Mouse (Mus musculus) CH12.LX (cell line): ENCODE measurements at regions not wholly inside any gene's neighbourhood (a gene's known extent, or its start where the extent isn't known, plus 50 kb on each side); places are given as distances from the start of the nearest gene placed in this dataset.

Experiments used
- DNase-seq: peaks from one replicate; pipeline ENCODE4 v3.0.0-alpha.2; 2013; ENCODE audit errors: extremely low read depth
- H3K27ac ChIP-seq: 2 replicates; pipeline ENCODE4 v1.5.1; 2012; ENCODE audit warnings: low read depth, mild to moderate bottlenecking, control low read depth, moderate library complexity; ENCODE audit not compliant: insufficient read depth
- H3K27me3 ChIP-seq: replicated peaks from 2 replicates; pipeline ENCODE3; 2012; ENCODE audit warnings: inconsistent platforms
- H3K36me3 ChIP-seq, 2 experiments: replicated peaks in 1 of 2; 2 replicates each; pipeline versions ENCODE3 to v1.6.1; 2012; ENCODE audit warnings: inconsistent platforms in 1 of 2, low read length in 1 of 2, mild to moderate bottlenecking in 1 of 2, mixed read lengths in 1 of 2, moderate library complexity in 1 of 2; ENCODE audit not compliant: control insufficient read depth in 1 of 2, insufficient read depth in 1 of 2
- H3K4me1 ChIP-seq, 2 experiments: 2 replicates each; pipeline ENCODE4 v1.6.1; 2012; ENCODE audit warnings: inconsistent platforms in 1 of 2, moderate library complexity in 1 of 2; ENCODE audit not compliant: insufficient read depth in 2 of 2, control insufficient read depth in 1 of 2
- H3K4me2 ChIP-seq: 2 replicates; pipeline ENCODE4 v1.6.1; 2012; ENCODE audit warnings: low read depth, mild to moderate bottlenecking, control low read depth; ENCODE audit not compliant: poor library complexity, insufficient read depth, severe bottlenecking
- H3K4me3 ChIP-seq, 3 experiments: fragments of 150-350 bp in 1 of 3; sonication (generic) in 1 of 3; replicated peaks in 1 of 3; 2 replicates each; pipeline versions ENCODE3 to v1.5.1; 2011 to 2012; ENCODE audit warnings: low read depth in 2 of 3, low read length in 2 of 3, mild to moderate bottlenecking in 2 of 3, moderate library complexity in 2 of 3, control low read depth in 1 of 3, improper control_type of control experiment in 1 of 3, inconsistent platforms in 1 of 3, mixed read lengths in 1 of 3; ENCODE audit not compliant: poor library complexity in 1 of 3
- H3K79me2 ChIP-seq: replicated peaks from 2 replicates; pipeline ENCODE4 v1.6.1; 2012; ENCODE audit warnings: mild to moderate bottlenecking, moderate library complexity; ENCODE audit not compliant: control insufficient read depth, poor library complexity, insufficient read depth, severe bottlenecking; ENCODE audit errors: extremely low read depth
- H3K9ac ChIP-seq: 2 replicates; pipeline ENCODE4 v1.6.1; 2012; ENCODE audit warnings: low read depth, mild to moderate bottlenecking, control low read depth, moderate library complexity; ENCODE audit not compliant: insufficient read depth
- H3K9me3 ChIP-seq: replicated peaks from 2 replicates; pipeline ENCODE3; 2012; ENCODE audit warnings: low read length, inconsistent platforms, mixed read lengths
- BHLHE40 ChIP-seq: IDR thresholded peaks from 2 replicates; pipeline ENCODE4 v1.6.1; 2011; ENCODE audit warnings: mild to moderate bottlenecking, low read depth, low read length, improper control_type of control experiment
- CHD1 ChIP-seq: IDR thresholded peaks from 2 replicates; pipeline ENCODE4 v1.6.1; 2012; ENCODE audit warnings: low read depth, low read length, improper control_type of control experiment, inconsistent platforms
- CTCF ChIP-seq, 2 experiments: IDR thresholded peaks in 1 of 2; conservative IDR thresholded peaks in 1 of 2; 2 replicates each; pipeline ENCODE4 v1.5.1; 2011 to 2012; ENCODE audit warnings: low read depth in 2 of 2, low read length in 2 of 2, improper control_type of control experiment in 1 of 2, inconsistent platforms in 1 of 2, mild to moderate bottlenecking in 1 of 2, moderate library complexity in 1 of 2
- E2F4 ChIP-seq: IDR thresholded peaks from 2 replicates; pipeline ENCODE4 v1.6.1; 2011; ENCODE audit warnings: low read depth, low read length, improper control_type of control experiment; ENCODE audit not compliant: insufficient replicate concordance
- EP300 ChIP-seq: IDR thresholded peaks from 2 replicates; pipeline ENCODE4 v1.6.1; 2011; ENCODE audit warnings: low read length, improper control_type of control experiment
- ETS1 ChIP-seq: conservative IDR thresholded peaks from 2 replicates; pipeline ENCODE4 v1.6.1; 2012; ENCODE audit warnings: low read depth, mild to moderate bottlenecking, inconsistent platforms, low read length, improper control_type of control experiment, moderate library complexity
- GABPA ChIP-seq: IDR thresholded peaks from 2 replicates; pipeline ENCODE4 v1.6.1; 2012; ENCODE audit warnings: low read depth, low read length, improper control_type of control experiment, inconsistent platforms; ENCODE audit not compliant: insufficient replicate concordance
- HCFC1 ChIP-seq: IDR thresholded peaks from 2 replicates; pipeline ENCODE4 v1.6.1; 2012; ENCODE audit warnings: low read depth, mild to moderate bottlenecking, inconsistent platforms, low read length, improper control_type of control experiment
- JUN ChIP-seq: IDR thresholded peaks from 2 replicates; pipeline ENCODE4 v1.6.1; 2011; ENCODE audit warnings: low read depth, mild to moderate bottlenecking, low read length, improper control_type of control experiment, moderate library complexity; ENCODE audit not compliant: insufficient read depth
- KAT2A ChIP-seq: IDR thresholded peaks from 2 replicates; pipeline ENCODE4 v1.6.1; 2012; ENCODE audit warnings: low read length, improper control_type of control experiment, inconsistent platforms; ENCODE audit not compliant: insufficient replicate concordance
- MAZ ChIP-seq: IDR thresholded peaks from 2 replicates; pipeline ENCODE4 v1.6.1; 2012; ENCODE audit warnings: low read depth, mild to moderate bottlenecking, inconsistent platforms, low read length, improper control_type of control experiment, moderate library complexity
- MXI1 ChIP-seq: IDR thresholded peaks from 2 replicates; pipeline ENCODE4 v1.6.1; 2011; ENCODE audit warnings: mild to moderate bottlenecking, low read depth, low read length, improper control_type of control experiment
- NRF1 ChIP-seq: IDR thresholded peaks from 2 replicates; pipeline ENCODE4 v1.6.1; 2014; ENCODE audit warnings: low read depth, mild to moderate bottlenecking, inconsistent platforms, low read length, improper control_type of control experiment, moderate library complexity
- POLR2A ChIP-seq: IDR thresholded peaks from 2 replicates; pipeline ENCODE4 v1.6.1; 2011; ENCODE audit warnings: low read depth, mild to moderate bottlenecking, improper control_type of control experiment, low read length
- POLR2AphosphoS2 ChIP-seq: IDR thresholded peaks from 2 replicates; pipeline ENCODE4 v1.6.1; 2011; ENCODE audit warnings: low read depth, low read length, improper control_type of control experiment
- RCOR1 ChIP-seq: conservative IDR thresholded peaks from 2 replicates; pipeline ENCODE4 v1.6.1; 2012; ENCODE audit warnings: low read depth, mild to moderate bottlenecking, inconsistent platforms, low read length, improper control_type of control experiment
- SIN3A ChIP-seq: IDR thresholded peaks from 2 replicates; pipeline ENCODE4 v1.6.1; 2012; ENCODE audit warnings: low read length, improper control_type of control experiment, inconsistent platforms
- SMC3 ChIP-seq: IDR thresholded peaks from 2 replicates; pipeline ENCODE4 v1.6.1; 2011; ENCODE audit warnings: low read depth, low read length, improper control_type of control experiment
- TCF12 ChIP-seq: IDR thresholded peaks from 2 replicates; pipeline ENCODE4 v1.6.1; 2014; ENCODE audit warnings: low read depth, mild to moderate bottlenecking, inconsistent platforms, low read length, improper control_type of control experiment
- UBTF ChIP-seq: IDR thresholded peaks from 2 replicates; pipeline ENCODE4 v1.6.1; 2012; ENCODE audit warnings: low read depth, mild to moderate bottlenecking, inconsistent platforms, low read length, improper control_type of control experiment, moderate library complexity
- USF2 ChIP-seq: conservative IDR thresholded peaks from 2 replicates; pipeline ENCODE4 v1.6.1; 2011; ENCODE audit warnings: low read depth, low read length, improper control_type of control experiment
- ZMIZ1 ChIP-seq: IDR thresholded peaks from 2 replicates; pipeline ENCODE4 v1.6.1; 2012; ENCODE audit warnings: low read depth, mild to moderate bottlenecking, inconsistent platforms, low read length, improper control_type of control experiment
- dilution Hi-C: fragments of 300-500 bp; cut with MboI; formaldehyde crosslinking; loops from 2 replicates; pipeline ENCODE4 v1.14.3; 2020; ENCODE audit warnings: low sequenced_read_pairs; ENCODE audit not compliant: extremely low pct_unique_long_range_greater_than_20kb, extremely low pct_ligation_motif_present
- in situ Hi-C: fragments of 300-500 bp; cut with MboI; formaldehyde crosslinking; loops from 3 replicates; pipeline ENCODE4 v1.14.3; 2019; ENCODE audit warnings: low sequenced_read_pairs, low pct_ligation_motif_present, low pct_unique_long_range_greater_than_20kb, mixed read lengths

DNA sequence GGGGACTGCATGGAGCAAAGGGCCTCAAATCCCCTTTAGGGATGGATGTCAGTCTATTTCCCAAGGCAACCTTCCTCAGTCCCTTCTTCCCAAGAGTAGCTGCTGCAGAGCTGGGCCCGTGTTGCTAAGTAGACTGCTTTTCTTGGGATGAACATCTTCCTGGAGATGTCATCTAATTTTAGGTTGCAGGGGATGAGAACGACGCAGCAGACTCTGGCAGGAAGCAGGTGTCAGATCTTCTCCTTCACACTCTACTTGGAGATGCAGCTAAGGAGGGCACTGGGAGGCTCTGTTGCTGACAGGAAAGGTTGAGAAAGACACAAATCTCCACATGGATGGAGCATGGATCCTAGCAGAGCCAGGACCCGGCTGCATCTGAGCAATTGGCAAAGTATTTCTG is 149.4 kb downstream of the Mex3b start:
- in situ Hi-C loops (loop anchor here (25.0 kb wide), 1 partner anchor 304 kb away; no protein-coding TSS in a partner anchor), dilution Hi-C loops (no loop called here)
- H3K27ac ChIP-seq: no peak overlapping the region
- no peaks in the 10 kb centered on the region for H3K79me2 ChIP-seq
- 0 out of 4 replicates have a peak, but pooled peaks cover 0 to 2% of the 10 kb centered on the region in 2 experiments for H3K4me1 ChIP-seq
- H3K4me3 ChIP-seq: no peak overlapping the region
- TF ChIP-seq CHD1 (no peak), ZMIZ1 (no peak), UBTF (no peak), CTCF (conservative IDR thresholded peaks at IDR 0.05 in 1 of 2, IDR thresholded peaks at IDR 0.05 in 1 of 2; ENCODE audit: low read depth in 2 of 2, low read length in 2 of 2) (no peak), E2F4 (no peak), MXI1 (no peak), USF2 (no peak), KAT2A (no peak), HCFC1 (no peak), TCF12 (no peak), EP300 (no peak), POLR2AphosphoS2 (no peak), MAZ (no peak), BHLHE40 (no peak), ETS1 (no peak), POLR2A (no peak), GABPA (no peak), NRF1 (no peak), RCOR1 (no peak)
- H3K9ac ChIP-seq: no peak overlapping the region
- H3K4me2 ChIP-seq: no peak overlapping the region
- H3K36me3 ChIP-seq: no peaks in the 10 kb centered on the region
- no peaks in the 10 kb centered on the region for H3K27me3 ChIP-seq
- DNase-seq: no peak
- no peaks in the 10 kb centered on the region for H3K9me3 ChIP-seq

DNA sequence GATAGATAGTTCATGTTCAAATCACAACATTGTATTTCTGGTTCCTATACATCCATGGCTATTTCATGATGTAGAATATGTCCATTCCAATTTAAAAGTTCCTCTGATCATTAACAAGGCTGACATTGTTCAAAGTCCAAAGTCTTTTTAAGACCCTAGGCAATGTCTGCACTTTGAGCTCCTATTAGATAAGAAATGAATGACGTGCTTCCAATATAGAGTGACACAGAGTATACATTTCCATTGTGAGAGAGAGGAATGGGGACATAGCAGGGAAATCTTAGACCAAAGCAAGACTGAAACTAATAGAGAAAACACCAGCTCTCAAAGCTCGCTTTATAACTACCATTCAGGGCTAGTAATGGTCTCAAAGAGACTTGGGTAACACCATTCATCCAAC is 153.5 kb downstream of the Mex3b start:
- no peaks in the 10 kb centered on the region for H3K27me3 ChIP-seq
- H3K27ac ChIP-seq: no peak overlapping the region
- in situ Hi-C loops (loop anchor here (25.0 kb wide), 1 partner anchor 308 kb away; no protein-coding TSS in a partner anchor), dilution Hi-C loops (no loop called here)
- DNase-seq: no peak
- no peak for TF ChIP-seq KAT2A
- TF ChIP-seq TCF12: no peak
- no peak for TF ChIP-seq SMC3
- TF ChIP-seq SIN3A: no peak
- TF ChIP-seq JUN: no peak
- no peak for TF ChIP-seq ZMIZ1
- H3K4me3 ChIP-seq: no peak overlapping the region
- H3K36me3 ChIP-seq: no peaks in the 10 kb centered on the region
- H3K4me2 ChIP-seq: no peak overlapping the region
- H3K79me2 ChIP-seq: no peaks in the 10 kb centered on the region
- no peaks in the 10 kb centered on the region for H3K9me3 ChIP-seq
- no peak overlapping the region for H3K9ac ChIP-seq
- H3K4me1 ChIP-seq: 0 out of 4 replicates have a peak, but pooled peaks cover 0 to 2% of the 10 kb centered on the region in 2 experiments
